Mouse (Mus musculus) stomach, postnatal 0 days (tissue): Measurements from ENCODE around the gene St3gal3. TPM values are rescaled to one million over a fixed set of nuclear protein-coding genes. Genes with fewer than 3 reads are reported as not detected.

Experiments used
- ATAC-seq: fragments of 200-750 bp; cut with Nextera tagmentation; 2 replicates; pipeline ENCODE4 v1.8.0; 2017; ENCODE audit not compliant: low FRiP score, low TSS enrichment
- DNase-seq: peaks from one replicate; pipeline ENCODE4 v3.0.0-alpha.2; 2016; ENCODE audit warnings: low spot score
- H3K27ac ChIP-seq: fragments of 300-500 bp; sonication (generic); replicated peaks from 2 replicates; pipeline ENCODE4 v1.5.1; 2014; ENCODE audit warnings: mild to moderate bottlenecking, control low read depth
- H3K27me3 ChIP-seq: fragments of 300-500 bp; sonication (generic); 2 replicates; pipeline ENCODE4 v1.6.1; 2014; ENCODE audit warnings: low read length; ENCODE audit not compliant: control insufficient read depth, insufficient read depth
- H3K36me3 ChIP-seq: fragments of 300-500 bp; sonication (generic); 2 replicates; pipeline ENCODE4 v1.6.1; 2014; ENCODE audit warnings: low read length, mixed read lengths; ENCODE audit not compliant: control insufficient read depth, insufficient read depth
- H3K4me1 ChIP-seq: fragments of 300-500 bp; sonication (generic); replicated peaks from 2 replicates; pipeline ENCODE4 v1.6.1; 2014; ENCODE audit warnings: antibody characterized with exemption; ENCODE audit not compliant: control insufficient read depth, insufficient read depth
- H3K4me2 ChIP-seq: fragments of 300-500 bp; sonication (generic); replicated peaks from 2 replicates; pipeline ENCODE4 v1.6.1; 2014; ENCODE audit warnings: low read depth, mild to moderate bottlenecking, control low read depth, moderate library complexity
- H3K4me3 ChIP-seq: fragments of 300-500 bp; sonication (generic); 2 replicates; pipeline ENCODE4 v1.5.1; 2014; ENCODE audit warnings: low read depth, low read length, control low read depth
- H3K9ac ChIP-seq: fragments of 300-500 bp; sonication (generic); 2 replicates; pipeline ENCODE4 v1.6.1; 2014; ENCODE audit warnings: mild to moderate bottlenecking, low read length, control low read depth, mixed read lengths
- H3K9me3 ChIP-seq: fragments of 300-500 bp; sonication (generic); 2 replicates; pipeline ENCODE4 v1.6.1; 2016; ENCODE audit warnings: low read length; ENCODE audit not compliant: control insufficient read depth
- CTCF ChIP-seq: IDR thresholded peaks from 2 replicates; pipeline ENCODE4 v1.5.1; 2016; ENCODE audit warnings: antibody characterized with exemption, low read depth, mild to moderate bottlenecking, moderate library complexity
- EP300 ChIP-seq: optimal IDR thresholded peaks from 2 replicates; pipeline ENCODE3; 2016; ENCODE audit warnings: antibody characterized with exemption
- WGBS: fragments of 180-500 bp; shearing (Covaris S2); extraction: QIAGEN DNeasy Blood & Tissue Kit; methylation state at CpG from one replicate; pipeline ENCODE4 v1.1.7; 2014; 5-methylcytosine and 5-hydroxymethylcytosine counted together
- polyA plus RNA-seq: library from polyadenylated mRNA; unstranded; fragments of >200 nt; fragmentation: Nextera tagmentation; extraction: Ambion mirVana; gene quantifications from 2 replicates; pipeline ENCODE4 v1.2.1, GENCODE M21; 2015

St3gal3 gene
- polyA plus RNA-seq: 3.0 and 3.2 TPM in 2 replicates

DNA sequence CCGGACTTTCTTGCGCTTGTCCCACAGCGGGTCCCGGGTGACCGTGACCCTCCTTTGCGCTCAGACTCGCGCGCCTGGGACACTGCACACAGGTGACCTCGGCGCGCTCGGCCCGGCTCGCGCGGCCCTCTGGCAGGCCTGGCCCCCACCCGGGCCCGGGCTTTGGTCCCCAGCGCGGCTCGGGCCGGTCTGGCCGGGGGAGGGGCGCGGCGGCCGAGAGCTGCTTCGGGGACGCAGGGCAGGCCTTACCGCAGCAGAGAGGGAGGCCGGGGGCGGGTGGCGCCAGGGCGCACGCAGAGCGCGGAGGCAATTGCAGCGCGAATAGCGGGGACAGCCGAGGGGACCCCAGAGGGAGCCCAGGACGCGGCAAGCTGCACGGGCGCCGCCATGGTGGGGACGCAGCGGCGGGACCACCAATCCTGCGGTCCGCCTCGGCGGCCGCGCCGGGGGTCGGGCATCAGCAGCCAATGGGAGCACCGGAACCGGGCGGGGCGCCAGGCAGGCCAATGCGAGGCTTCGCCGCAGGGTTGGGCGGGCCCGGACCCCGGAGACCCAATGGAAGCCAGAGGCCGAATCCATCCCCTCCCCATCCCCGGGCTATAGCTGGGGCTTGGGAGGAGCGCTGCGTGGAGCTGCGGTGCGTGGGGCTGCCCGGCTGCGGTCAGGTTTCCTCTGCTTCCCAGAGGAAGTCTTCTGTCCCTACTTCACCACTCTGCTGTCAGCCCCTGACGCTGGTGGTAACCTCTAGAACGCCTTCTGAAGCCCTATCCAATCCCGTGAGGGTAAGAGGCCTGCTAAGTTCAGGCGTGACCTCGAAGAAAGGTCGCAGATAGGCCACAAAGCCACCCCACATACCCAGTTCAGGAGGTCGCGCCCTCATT, at the start of gene St3gal3:
Gene St3gal3 (minus strand): TSS at position 430 of the 881 bp plus-strand sequence.
- peak; percentile 96 for ATAC-seq
- under 1% methylated on average over 68 of the region's 84 CpGs for WGBS
- no peaks in the 10 kb centered on the region for H3K4me1 ChIP-seq
- peak within 1 kb of the TSS; percentile 98 for H3K4me2 ChIP-seq
- peak within 1 kb of the TSS; percentile 91 for H3K4me3 ChIP-seq
- H3K27me3 ChIP-seq: no peaks in the 10 kb centered on the region
- H3K27ac ChIP-seq: peak within 1 kb of the TSS; percentile 45; the same call in 1 of the 2 replicates
- H3K9ac ChIP-seq: peak within 1 kb of the TSS; percentile 79
- peak; percentile 94 for DNase-seq
- peaks cover 7% of the 10 kb centered on the region for H3K36me3 ChIP-seq
- TF ChIP-seq EP300 (no peak), CTCF (no peak)
- no peaks in the 10 kb centered on the region for H3K9me3 ChIP-seq

DNA sequence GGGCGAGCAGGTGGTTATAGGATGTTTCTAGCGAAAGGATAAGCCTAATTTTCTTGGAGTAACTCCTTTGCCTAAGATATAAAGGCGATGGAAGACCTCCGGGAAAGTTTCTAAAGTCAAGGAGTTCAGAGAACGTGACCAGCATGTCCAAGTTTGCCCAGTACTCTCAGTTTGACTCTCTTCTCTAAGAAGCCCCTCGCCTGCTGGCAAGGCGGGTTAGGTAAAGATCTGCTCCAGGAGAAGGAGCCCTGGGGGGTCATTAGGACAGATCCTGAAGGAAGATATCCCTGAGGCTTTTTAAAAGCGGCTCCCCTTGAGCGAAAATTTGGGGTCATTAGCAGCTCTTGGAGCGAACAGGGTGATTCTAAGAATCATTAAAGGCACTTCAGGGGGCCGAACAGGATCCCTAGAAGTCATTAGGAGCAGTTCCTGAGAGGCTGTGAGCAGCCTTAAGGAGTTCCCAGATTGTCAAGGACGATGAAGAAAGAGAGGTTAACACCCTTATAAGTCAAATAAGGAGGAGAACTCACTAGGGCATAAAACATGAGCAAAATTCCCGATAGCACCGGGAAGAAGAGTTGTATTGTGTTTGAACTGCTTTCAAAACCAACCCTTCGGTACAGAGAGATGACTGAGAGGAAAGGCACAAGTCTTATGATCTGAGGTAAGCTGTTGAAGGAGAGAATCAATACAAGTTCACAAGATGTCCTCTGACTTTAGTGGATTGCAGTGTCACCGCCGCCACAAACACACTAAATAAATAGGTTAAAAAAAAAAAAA, 45.8 kb upstream of the St3gal3 start:
- DNase-seq: no peak
- Histone ChIP-seq H3K4me1 (no peaks in the 10 kb centered on the region), H3K4me2 (peak overlapping the region; percentile 63), H3K9me3 (no peaks in the 10 kb centered on the region), H3K36me3 (peaks cover 8% of the 10 kb centered on the region), H3K27me3 (no peaks in the 10 kb centered on the region), H3K27ac (peak overlapping the region; percentile 79), H3K9ac (peak overlapping the region; percentile 47), H3K4me3 (peak overlapping the region; percentile 80)
- ATAC-seq: no peak
- 12% methylated on average over 17 of the region's 17 CpGs for WGBS
- TF ChIP-seq CTCF (no peak), EP300 (no peak)

GRCm38 (mm10) chr4:118179467-118180300, 45.0 kb upstream of the St3gal3 start, which contains the start of gene Kdm4a:
Kdm4a (minus strand) TSS chr4:118180043.
- WGBS: under 1% methylated on average over 38 of the region's 38 CpGs
- Histone ChIP-seq H3K9ac (peak within 1 kb of the TSS; percentile 70), H3K36me3 (peaks cover 16% of the 10 kb centered on the region), H3K4me3 (peak within 1 kb of the TSS; percentile 80), H3K9me3 (no peaks in the 10 kb centered on the region), H3K4me2 (peak within 1 kb of the TSS; percentile 71), H3K4me1 (no peaks in the 10 kb centered on the region), H3K27ac (peak within 1 kb of the TSS; percentile 95), H3K27me3 (no peaks in the 10 kb centered on the region)
- DNase-seq (peak; percentile 94), ATAC-seq (peak; percentile 100)
- TF ChIP-seq CTCF: no peak; the same call in 1 of the 2 replicates
- no peak for TF ChIP-seq EP300

- DNase-seq: no peak
- 1% methylated on average over 12 of the region's 12 CpGs for WGBS
Measured at GRCm38 (mm10) chr4:118178952-118179466, 44.3 kb upstream of the St3gal3 start.

GRCm38 (mm10) chr4:118172461-118172860, 37.7 kb upstream of the St3gal3 start:
- Histone ChIP-seq H3K36me3 (peaks cover 63% of the 10 kb centered on the region), H3K9ac (no peak overlapping the region), H3K4me2 (no peak overlapping the region), H3K9me3 (no peaks in the 10 kb centered on the region), H3K4me1 (no peaks in the 10 kb centered on the region), H3K4me3 (no peak overlapping the region), H3K27ac (no peak overlapping the region), H3K27me3 (no peaks in the 10 kb centered on the region)
- DNase-seq (no peak), ATAC-seq (no peak)
- TF ChIP-seq EP300 (no peak), CTCF (no peak)
- WGBS: 92% methylated on average over 12 of the region's 12 CpGs

More at GRCm38 (mm10) chr4:118178952-118179466, 44.3 kb upstream of the St3gal3 start:
- H3K9ac ChIP-seq: peak overlapping the region; percentile 70
- TF ChIP-seq EP300: no peak
- TF ChIP-seq CTCF: no peak
- H3K9me3 ChIP-seq: no peaks in the 10 kb centered on the region
- H3K27ac ChIP-seq: peak overlapping the region; percentile 95; the same call in 1 of the 2 replicates
- no peaks in the 10 kb centered on the region for H3K4me1 ChIP-seq
- H3K4me3 ChIP-seq: peak overlapping the region; percentile 80
- ATAC-seq: no peak
- H3K36me3 ChIP-seq: peaks cover 23% of the 10 kb centered on the region
- no peaks in the 10 kb centered on the region for H3K27me3 ChIP-seq
- H3K4me2 ChIP-seq: peak overlapping the region; percentile 71
